Mouse (Mus musculus) liver, adult (tissue): ENCODE measurements at regions not wholly inside any gene's neighbourhood (a gene's known extent, or its start where the extent isn't known, plus 50 kb on each side); places are given as distances from the start of the nearest gene placed in this dataset.

ENCODE experiments used
- GATA4 ChIP-seq: IDR thresholded peaks from 2 replicates; pipeline ENCODE4 v1.6.1; 2014; ENCODE audit warnings: mild to moderate bottlenecking, low read length; ENCODE audit not compliant: insufficient replicate concordance

- TF ChIP-seq GATA4 = no peak
These were observed 638.9 kb upstream of the Igfbp3 start for GRCm38 (mm10) chr11:7852612-7853011.

DNA sequence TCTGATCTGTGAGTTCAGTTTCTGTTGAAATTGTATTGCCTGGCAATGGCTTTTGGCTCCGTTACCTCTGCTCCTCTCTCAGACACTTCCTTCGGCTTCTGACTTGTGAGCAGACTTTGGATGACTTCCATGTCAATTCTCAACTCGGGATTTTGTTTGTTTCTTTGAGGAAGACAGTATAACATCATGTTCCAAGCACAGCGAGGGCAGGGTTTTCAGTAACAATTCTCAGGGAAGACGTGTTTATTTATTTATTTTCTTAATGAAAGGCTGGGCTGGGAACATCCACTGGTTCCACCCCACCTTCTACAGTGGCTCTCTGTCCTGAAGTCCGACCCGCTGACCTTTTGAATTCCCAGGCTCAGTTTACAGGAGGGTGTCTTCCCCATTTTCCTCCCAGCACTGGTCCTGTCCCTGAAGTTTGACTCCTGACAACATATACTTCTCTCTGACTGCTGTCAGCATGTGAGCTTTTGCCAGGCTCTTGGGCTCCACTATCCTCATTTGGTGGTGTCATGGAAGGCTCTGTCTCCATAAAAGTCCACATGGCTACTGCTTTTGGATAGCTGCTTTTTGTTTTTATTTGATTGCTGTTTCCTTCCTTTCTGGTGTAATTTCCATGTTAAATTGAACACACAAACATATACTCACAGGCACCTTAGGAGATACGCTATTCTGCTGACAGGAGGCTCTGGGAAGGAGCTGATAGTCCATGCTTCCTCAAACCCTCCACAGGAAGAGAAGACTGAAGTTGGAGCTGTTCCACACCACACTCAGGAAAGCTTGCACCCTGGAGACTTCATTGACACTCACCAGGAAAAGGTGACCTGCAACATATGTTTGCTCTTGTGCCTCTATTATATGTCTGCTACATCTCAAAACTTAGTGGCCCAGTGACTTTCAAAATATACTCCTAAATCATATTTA lies 624.9 kb upstream of the Igfbp3 start:
- no peak for TF ChIP-seq GATA4

DNA sequence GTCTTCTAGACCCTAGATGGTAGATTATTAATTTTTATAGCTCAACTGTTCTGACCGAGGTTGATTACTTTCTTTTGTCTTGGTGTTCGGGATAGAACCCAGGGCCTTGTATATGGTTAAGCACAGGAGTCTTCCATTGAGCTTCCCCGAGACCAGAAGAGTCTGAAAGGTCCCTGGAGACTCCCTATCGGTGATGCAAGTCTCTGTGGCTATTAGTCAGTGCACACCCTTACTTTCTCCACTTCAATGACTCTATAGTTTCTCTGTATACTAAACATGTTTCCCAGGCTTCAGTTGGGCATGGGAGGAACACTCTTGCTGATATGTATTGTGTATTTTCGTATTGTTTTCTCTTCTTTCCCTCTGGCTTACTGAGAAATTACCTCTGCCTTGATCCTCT lies 623.8 kb upstream of the Igfbp3 start:
- TF ChIP-seq GATA4 = no peak

DNA sequence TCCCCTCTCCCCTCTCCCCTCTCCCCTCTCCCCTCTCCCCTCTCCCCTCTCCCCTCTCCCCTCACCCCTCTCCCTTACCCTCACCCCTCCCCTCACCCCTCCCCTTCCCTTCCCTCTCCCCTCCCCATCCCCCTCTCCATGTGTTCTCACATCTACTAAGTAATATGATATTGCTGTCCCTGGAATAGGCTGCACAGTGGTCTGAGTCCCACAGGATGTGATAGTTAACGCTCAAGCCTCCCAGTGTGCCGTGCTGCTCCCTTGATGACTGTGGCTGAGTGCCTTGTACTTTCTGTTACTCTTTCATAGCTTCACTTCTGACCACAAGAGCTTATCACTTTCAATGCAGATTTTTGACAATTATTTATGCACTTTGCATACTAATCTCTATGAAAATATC lies 620.4 kb upstream of the Igfbp3 start:
- no peak for TF ChIP-seq GATA4

- no peak for TF ChIP-seq GATA4
These were observed 618.7 kb upstream of the Igfbp3 start for GRCm38 (mm10) chr11:7832376-7832775.

DNA sequence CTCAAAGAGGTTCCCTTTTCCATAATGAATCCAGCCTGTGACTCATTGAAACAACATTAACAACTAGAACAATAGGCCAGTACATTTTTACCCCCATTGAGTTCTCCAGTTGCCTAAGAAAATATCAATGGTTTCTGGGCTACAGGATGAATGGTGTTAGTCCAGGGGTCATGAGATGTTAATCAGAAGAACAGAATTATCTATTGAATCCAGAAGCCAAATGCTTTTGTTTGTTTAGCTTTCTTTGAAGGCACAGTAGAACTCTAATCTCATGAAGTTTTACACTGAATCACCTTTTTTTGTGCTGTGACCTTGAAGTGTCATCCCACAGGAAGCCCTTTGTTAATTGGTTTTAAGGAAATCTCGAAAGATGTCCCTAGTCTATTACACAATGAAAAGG lies 616.0 kb upstream of the Igfbp3 start:
- TF ChIP-seq GATA4 = no peak

GRCm38 (mm10) chr11:7828001-7828400 lies 614.3 kb upstream of the Igfbp3 start:
- TF ChIP-seq GATA4 = peak; percentile 50; the same call in 1 of the 2 replicates

DNA sequence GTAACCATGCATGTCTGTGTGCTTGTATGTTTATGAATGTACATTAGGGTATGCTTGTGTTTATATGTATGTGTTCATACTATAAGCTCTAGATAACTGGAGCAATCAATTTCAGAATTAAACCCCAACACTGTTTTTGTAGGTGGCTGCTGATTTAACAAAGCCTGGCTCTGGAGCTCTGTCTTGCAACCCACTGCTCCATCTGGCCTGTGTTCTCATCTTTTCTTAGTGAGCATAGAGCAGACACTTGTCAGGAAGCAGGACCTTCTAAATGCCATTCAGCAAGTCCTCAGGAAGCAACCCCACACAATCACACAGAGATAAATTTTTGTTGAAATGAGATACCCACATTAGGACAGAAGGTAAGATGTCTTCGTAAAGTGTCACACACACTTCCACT lies 613.7 kb upstream of the Igfbp3 start:
- TF ChIP-seq GATA4 = no peak

DNA sequence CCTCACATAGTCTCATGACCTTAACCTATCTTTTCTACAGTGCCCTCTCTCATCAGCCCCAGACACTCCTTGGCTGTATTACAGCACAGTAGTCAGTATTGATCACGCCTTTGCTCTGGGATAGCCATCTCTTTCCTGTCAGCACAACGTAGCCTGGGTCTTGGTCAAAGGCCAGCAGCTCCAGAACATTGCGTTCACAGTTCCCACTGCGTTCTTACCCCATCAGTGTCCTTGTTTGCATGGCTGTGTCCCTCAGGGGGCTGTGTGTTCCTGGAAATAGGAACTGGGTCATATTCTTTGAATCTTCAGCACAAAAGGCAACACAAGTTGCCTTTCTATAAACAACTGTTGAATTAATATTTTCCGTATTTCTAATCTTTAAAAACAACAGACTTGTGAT lies 602.0 kb upstream of the Igfbp3 start:
- peak; percentile 45; the same call in 1 of the 2 replicates for TF ChIP-seq GATA4

- TF ChIP-seq GATA4 = no peak
These were observed 600.8 kb upstream of the Igfbp3 start for GRCm38 (mm10) chr11:7814556-7814955.

- no peak for TF ChIP-seq GATA4
These were observed 598.7 kb upstream of the Igfbp3 start for GRCm38 (mm10) chr11:7812436-7812835.

GRCm38 (mm10) chr11:7809741-7810140 lies 596.0 kb upstream of the Igfbp3 start:
- no peak for TF ChIP-seq GATA4

DNA sequence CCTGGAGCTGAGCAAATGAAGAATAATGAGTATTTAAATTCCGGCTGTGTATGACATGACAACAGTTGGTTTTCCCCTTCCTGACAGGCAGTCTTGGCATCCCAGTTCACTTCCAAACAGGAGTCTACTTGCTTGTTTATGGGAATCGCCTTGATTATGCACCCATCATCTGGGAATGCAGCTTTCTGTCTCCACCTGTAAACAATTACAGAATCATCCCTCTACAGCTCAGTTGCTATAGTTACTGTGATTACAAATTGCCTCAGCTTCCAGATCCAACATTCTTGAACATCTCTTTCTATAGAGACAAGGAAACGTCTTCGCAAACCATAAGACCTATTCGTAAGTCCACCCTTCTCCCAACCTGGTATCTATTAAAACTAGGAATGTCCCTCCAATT lies 582.6 kb upstream of the Igfbp3 start:
- no peak for TF ChIP-seq GATA4

GRCm38 (mm10) chr11:7794206-7794605 lies 580.5 kb upstream of the Igfbp3 start:
- no peak for TF ChIP-seq GATA4

DNA sequence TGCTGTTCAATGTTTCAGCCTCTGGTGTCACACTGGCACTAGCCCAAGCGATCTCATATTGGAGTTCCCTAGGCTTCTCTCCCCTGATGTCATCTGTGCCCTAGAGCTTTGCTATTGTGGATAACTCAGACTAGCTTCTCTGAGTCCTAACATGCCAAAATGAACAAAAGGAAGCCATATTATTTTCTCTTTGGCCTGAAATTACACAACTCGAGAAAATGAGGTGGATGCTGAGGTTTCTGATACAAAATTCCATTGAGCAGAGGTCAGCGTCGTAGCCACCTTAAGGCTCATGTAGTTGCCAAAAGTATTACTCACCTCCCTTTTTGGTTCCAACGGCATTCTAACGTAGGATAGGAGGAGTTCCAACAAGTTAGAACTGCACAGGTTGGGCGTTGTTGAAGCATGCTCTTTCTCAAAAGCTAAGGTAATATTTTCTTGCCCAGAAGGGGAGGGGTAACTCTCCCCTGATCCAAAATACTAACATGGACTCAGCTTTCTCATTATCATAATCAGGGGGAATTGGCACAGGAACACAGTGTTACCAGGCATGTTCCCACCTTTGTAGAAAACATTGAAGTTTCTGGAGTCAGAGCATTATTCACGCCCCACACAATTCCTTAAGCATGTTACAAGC lies 566.9 kb upstream of the Igfbp3 start:
- no peak for TF ChIP-seq GATA4

DNA sequence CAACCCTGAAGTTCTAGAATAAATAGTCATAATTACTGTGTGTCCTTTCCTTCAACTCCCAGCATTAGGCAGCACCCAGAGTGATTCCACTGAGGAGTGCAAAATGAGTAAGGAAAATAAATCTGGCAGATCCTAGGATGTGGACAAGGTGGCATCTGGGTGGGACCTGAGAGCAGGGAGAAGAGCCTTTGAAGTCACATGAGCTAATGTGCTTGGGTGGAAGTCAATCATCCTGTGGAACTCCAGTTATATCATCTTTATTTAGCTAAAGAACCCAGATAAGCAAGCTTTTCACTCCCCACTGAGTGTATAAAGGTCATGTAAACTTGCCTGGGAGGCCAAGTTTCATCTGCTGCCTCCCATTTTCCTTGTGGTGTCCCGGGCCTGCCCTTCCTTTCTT lies 551.6 kb upstream of the Igfbp3 start:
- TF ChIP-seq GATA4 = peak; percentile 51; the same call in 1 of the 2 replicates
